In the genomic region with DNA sequence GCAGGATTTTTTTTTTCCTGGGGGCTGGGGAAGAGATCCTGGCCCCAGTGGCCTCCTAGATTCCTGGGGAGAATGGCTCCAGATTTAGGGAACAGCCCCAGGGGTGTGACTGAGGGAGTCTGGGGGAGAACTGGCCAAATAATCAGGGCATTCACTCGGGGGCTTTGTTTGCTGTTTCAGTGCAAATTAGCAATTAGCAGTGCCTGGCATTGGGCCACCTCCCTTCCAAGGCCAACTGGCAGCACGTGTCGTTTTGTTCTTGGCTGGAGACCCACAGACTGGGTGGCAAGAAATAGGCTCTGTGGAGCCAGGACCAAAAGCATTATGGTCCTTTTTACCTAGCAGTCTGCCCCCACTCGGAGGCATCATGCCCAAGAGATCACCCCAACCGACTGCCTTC, we compare ENCODE assay signal across 9 mouse cellular contexts. TPM values are rescaled to one million over a fixed set of nuclear protein-coding genes. Genes with fewer than 3 reads are reported as not detected.
DNase-seq lines count a peak whose midpoint lies in the region; ATAC-seq lines count a peak whose summit lies in the region.
"Had no signal": no experiment of that assay in that cellular context is flagged by ENCODE, and none has a peak within 500 bp of the region (broad histone marks: within the 10 kb centered on the region; RNA-seq: fewer than 3 reads in every experiment).

No protein-coding gene starts in this region.

- no peaks in the 10 kb centered on the region for H3K27me3 ChIP-seq in kidney, embryonic 14.5 days (ENCODE audit: control insufficient read depth, insufficient read depth, low read length)
- peaks cover 86% of the 10 kb centered on the region for H3K27me3 ChIP-seq in forebrain, embryonic 13.5 days
- peaks cover 77% of the 10 kb centered on the region for H3K27me3 ChIP-seq in neural tube, embryonic 13.5 days

- H3K27ac ChIP-seq in kidney, embryonic 14.5 days (ENCODE audit: low read depth, low read length), result no peak overlapping the region
- H3K27ac ChIP-seq in forebrain, embryonic 13.5 days, result 0 out of 2 replicates have a peak overlapping the region, but pooled peaks have one; percentile 11
- H3K27ac ChIP-seq in neural tube, embryonic 13.5 days (replicated peaks), result peak overlapping the region; percentile 65; the same call in 1 of the 2 replicates

- peaks cover 8% of the 10 kb centered on the region for H3K4me1 ChIP-seq in kidney, embryonic 14.5 days (ENCODE audit: control insufficient read depth, insufficient read depth, low read length)
- H3K4me1 ChIP-seq in forebrain, embryonic 13.5 days, result peaks cover 22% of the 10 kb centered on the region
- peaks cover 14% of the 10 kb centered on the region for H3K4me1 ChIP-seq in neural tube, embryonic 13.5 days (replicated peaks)

- peak; percentile 46 for DNase-seq in kidney, adult 18-20 months
- peak; percentile 65 for DNase-seq in layer of hippocampus, adult 9-10 months (ENCODE audit: low spot score)
- no peak for DNase-seq in urinary bladder, postnatal 25 days (ENCODE audit: low spot score)
- DNase-seq in heart, adult 9 months (ENCODE audit: low spot score in 2 of 2), result no peak
- no peak for DNase-seq in urinary bladder, postnatal 10 days (ENCODE audit: low spot score)

- ATAC-seq in kidney, embryonic 14.5 days (ENCODE audit: low FRiP score, low TSS enrichment), result no peak
- peak; percentile 88 for ATAC-seq in forebrain, embryonic 13.5 days
- peak; percentile 79 for ATAC-seq in neural tube, embryonic 13.5 days (ENCODE audit: low read depth)

- H3K9ac ChIP-seq in kidney, embryonic 14.5 days (ENCODE audit: low read depth, low read length), result no peak overlapping the region
- no peak overlapping the region for H3K9ac ChIP-seq in forebrain, embryonic 13.5 days
- H3K9ac ChIP-seq in neural tube, embryonic 13.5 days, result 0 out of 2 replicates have a peak overlapping the region, but pooled peaks have one; percentile 22

- H3K36me3 ChIP-seq in kidney, embryonic 14.5 days (ENCODE audit: control insufficient read depth, insufficient read depth, low read length), result no peaks in the 10 kb centered on the region
- H3K36me3 ChIP-seq in forebrain, embryonic 13.5 days (ENCODE audit: poor library complexity, severe bottlenecking), result no peaks in the 10 kb centered on the region
- H3K36me3 ChIP-seq in neural tube, embryonic 13.5 days, result no peaks in the 10 kb centered on the region

- H3K4me3 ChIP-seq in kidney, embryonic 14.5 days (ENCODE audit: low read length), result no peak overlapping the region
- H3K4me3 ChIP-seq in forebrain, embryonic 13.5 days, result no peak overlapping the region
- no peak overlapping the region for H3K4me3 ChIP-seq in neural tube, embryonic 13.5 days

- 20% methylated on average over 5 of the region's 5 CpGs for WGBS in kidney, embryonic 14.5 days
- WGBS in forebrain, embryonic 13.5 days, result under 1% methylated on average over 5 of the region's 5 CpGs
- 6% methylated on average over 5 of the region's 5 CpGs for WGBS in neural tube, embryonic 13.5 days

- H3K9me3 ChIP-seq in kidney, embryonic 14.5 days (ENCODE audit: control insufficient read depth, low read length), result peaks cover 2% of the 10 kb centered on the region; the same call in 1 of the 2 replicates
- H3K9me3 ChIP-seq in forebrain, embryonic 13.5 days (replicated peaks), result peaks cover 9% of the 10 kb centered on the region; the same call in 1 of the 2 replicates
- peaks cover 4% of the 10 kb centered on the region; the same call in 1 of the 2 replicates for H3K9me3 ChIP-seq in neural tube, embryonic 13.5 days

- no peak overlapping the region for H3K4me2 ChIP-seq in kidney, embryonic 14.5 days (replicated peaks; ENCODE audit: low read depth, low read length)
- H3K4me2 ChIP-seq in forebrain, embryonic 13.5 days, result peak overlapping the region; percentile 31; the same call in 1 of the 2 replicates
- H3K4me2 ChIP-seq in neural tube, embryonic 13.5 days, result no peak overlapping the region

RNA-seq across cellular contexts. Expression of gene Cytl1, which starts 33.7 kb away (rescaled TPM):
- polyA plus RNA-seq in kidney, embryonic 14.5 days (2014; fragmentation: Nextera tagmentation; extraction: Ambion mirVana), result 0.26 and 0.61 TPM in 2 replicates
- polyA plus RNA-seq in forebrain, embryonic 13.5 days (2015; fragmentation: Nextera tagmentation; extraction: Ambion mirVana), result not detected in 2 replicates
- polyA plus RNA-seq in neural tube, embryonic 13.5 days (2015; fragmentation: Nextera tagmentation; extraction: Ambion mirVana), result 6.1 and 6.6 TPM in 2 replicates
- polyA plus RNA-seq: liver, adult 2 months had no signal

RNA-seq across cellular contexts. Expression of gene Stk32b, which starts 52.1 kb away (rescaled TPM):
- polyA plus RNA-seq in kidney, embryonic 14.5 days (2014; fragmentation: Nextera tagmentation; extraction: Ambion mirVana), result 0.84 and 3.7 TPM in 2 replicates
- 7.7 and 9.8 TPM in 2 replicates for polyA plus RNA-seq in forebrain, embryonic 13.5 days (2015; fragmentation: Nextera tagmentation; extraction: Ambion mirVana)
- 25.8 and 28.2 TPM in 2 replicates for polyA plus RNA-seq in neural tube, embryonic 13.5 days (2015; fragmentation: Nextera tagmentation; extraction: Ambion mirVana)
- polyA plus RNA-seq: liver, adult 2 months had no signal

RNA-seq across cellular contexts. Expression of gene Msx1, which starts 55.4 kb away (rescaled TPM):
- polyA plus RNA-seq in kidney, embryonic 14.5 days (2014; fragmentation: Nextera tagmentation; extraction: Ambion mirVana), result 2.6 and 3.1 TPM in 2 replicates
- 17.7 and 20.2 TPM in 2 replicates for polyA plus RNA-seq in forebrain, embryonic 13.5 days (2015; fragmentation: Nextera tagmentation; extraction: Ambion mirVana)
- 19.7 and 24.3 TPM in 2 replicates for polyA plus RNA-seq in neural tube, embryonic 13.5 days (2015; fragmentation: Nextera tagmentation; extraction: Ambion mirVana)

Comparison
In these comparisons a context has a peak if more than half of its experiments do, and no peak if none do; other contexts are left out.
1. DNase-seq: peak in kidney, adult 18-20 months (single experiment) and layer of hippocampus, adult 9-10 months (single experiment); none in urinary bladder, postnatal 25 days (single experiment), heart, adult 9 months (0 of 2) and urinary bladder, postnatal 10 days (single experiment).